Mouse (Mus musculus) B cell, adult 2 months (primary cell): ENCODE data around the gene Mnd1.

Experiments used
- DNase-seq, 2 experiments: peaks; one replicate each; pipeline ENCODE4 v3.0.0; 2022

The Mnd1 gene

GRCm38 (mm10) chr3:84155558-84156006, at the start of gene Mnd1:
Gene Mnd1, minus strand, starts transcription at chr3:84155786.
- peak; percentile 99 to 100 for DNase-seq

GRCm38 (mm10) chr3:84204640-84205039, 49.1 kb upstream of the Mnd1 start:
- no peak for DNase-seq

DNA sequence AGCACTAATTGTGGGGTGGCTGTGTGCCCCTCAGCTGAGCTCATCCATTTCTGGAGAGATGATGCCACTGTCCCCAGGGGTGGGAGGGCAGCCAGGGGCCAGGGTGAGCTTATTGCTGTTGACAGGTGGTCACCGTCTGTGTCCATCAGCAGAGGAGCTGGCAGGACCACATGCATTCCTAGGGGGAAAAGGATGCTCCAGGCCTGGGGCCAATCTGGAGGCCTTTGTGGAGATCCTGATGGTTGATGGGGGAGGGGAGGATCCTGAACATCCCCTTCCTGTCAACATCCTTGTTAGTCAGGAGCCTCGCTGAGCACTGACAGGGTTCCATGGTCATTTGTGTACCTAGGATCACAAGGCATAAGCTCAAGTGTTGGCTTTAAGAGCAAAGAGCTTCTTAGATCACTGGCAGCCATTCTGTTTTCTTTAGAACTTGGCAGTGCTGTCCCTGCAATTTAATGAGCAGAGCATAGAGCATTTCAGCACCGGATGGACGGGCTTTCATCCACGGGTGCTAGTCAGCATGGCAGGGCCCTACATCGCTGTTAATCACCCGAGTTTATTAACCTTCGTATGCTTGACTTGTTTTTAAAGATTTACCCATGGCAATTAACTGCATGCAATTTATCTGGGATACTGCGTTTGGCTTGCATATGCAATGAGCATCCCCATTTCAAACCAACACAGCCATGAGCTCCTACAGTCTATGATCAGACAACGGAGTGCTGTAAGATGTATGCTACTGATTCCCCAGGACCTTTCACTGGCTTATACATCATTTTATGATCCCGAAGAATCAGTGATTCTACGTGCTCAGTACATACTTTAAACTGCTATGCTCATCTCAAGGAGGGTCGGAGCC, 45.2 kb upstream of the Mnd1 start:
- no peak for DNase-seq

- DNase-seq = no peak
Observed at GRCm38 (mm10) chr3:84199516-84199915, 43.9 kb upstream of the Mnd1 start.

DNA sequence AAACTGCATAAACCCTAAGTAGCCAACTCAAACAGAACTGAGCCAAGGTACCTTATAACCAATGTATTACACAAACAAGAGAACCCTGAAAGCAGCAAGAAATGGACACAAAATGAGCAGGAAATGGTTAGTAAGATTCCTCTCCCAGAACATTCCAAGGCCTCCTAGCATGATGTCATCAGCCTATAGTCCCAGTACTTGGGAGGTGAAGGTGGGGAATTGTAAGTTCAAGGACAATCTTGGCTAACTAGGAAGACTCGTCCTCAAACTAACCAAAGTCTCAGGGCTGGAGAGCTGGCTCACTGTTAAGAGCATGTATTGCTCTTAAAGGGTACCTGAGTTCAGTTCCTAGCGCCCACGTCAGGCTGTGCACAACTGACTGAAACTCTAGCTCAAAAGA, 42.6 kb upstream of the Mnd1 start:
- no peak for DNase-seq

- DNase-seq = no peak
Observed at GRCm38 (mm10) chr3:84193881-84194280, 38.3 kb upstream of the Mnd1 start.

DNA sequence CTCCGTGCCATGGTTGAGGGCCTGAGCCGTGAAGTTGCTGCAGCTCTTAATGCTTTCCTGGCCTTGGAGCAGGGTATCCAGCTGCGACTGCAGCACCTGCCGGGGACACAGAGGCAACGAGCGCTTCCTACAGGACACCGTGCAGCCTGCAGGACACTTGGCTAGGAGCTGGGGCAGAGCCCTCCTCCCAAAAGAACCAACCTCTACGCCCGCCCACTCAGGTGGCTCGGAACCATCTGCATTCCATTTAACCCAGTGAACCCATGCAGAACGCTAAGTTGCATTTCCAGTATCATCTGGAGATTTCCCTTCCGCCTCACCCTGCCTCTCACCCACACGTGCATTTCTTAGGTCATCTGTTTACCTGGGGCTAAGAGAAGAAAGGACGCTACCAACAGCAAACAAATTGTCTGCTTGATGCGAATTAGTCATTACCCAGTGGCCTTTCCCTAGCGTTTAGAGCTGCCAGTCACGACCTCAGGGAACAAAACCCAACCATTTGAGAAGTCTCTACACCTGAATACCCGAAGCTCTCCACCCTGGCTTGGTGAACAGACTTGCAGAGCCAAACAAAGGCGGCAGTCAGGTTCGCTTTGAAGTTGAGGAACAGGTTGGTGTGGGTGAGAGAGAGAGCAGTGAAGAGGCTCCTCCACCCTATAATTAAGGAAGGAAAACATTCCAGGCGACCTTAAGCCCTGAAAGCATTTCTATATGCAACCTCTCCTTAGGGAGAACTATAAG, 35.7 kb upstream of the Mnd1 start:
- peak in 1 of 2 experiments; percentile 6 for DNase-seq

GRCm38 (mm10) chr3:84190513-84191061, 35.0 kb upstream of the Mnd1 start:
- peak; percentile 61 to 62 for DNase-seq

DNA sequence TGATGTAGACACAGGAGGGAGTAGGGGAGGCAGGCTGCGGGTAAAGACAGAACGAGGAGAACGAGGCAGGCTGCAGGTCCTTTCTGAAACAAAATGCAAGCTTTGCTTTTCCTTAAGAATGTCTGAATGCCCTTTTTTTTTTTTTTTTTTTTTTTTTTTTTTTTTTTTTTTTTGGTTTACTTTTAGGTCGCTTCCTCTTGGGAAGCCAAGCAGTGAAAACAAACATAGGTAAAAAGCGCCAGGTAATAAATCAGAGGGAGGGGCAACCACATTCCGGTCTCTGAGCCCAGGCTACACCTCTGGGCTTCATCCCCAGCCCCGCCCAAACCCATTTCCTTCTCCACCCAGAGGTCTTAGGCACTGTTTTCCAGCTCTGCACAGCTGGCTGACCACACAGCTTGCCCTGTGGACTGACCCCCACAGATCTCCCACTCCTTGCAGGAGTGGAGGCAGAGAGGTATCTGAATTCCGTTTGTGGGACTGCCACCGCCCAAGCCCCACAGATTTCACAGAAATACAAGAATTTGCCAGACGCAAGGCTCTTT, 34.1 kb upstream of the Mnd1 start:
- DNase-seq = peak in 1 of 2 experiments; percentile 15

DNA sequence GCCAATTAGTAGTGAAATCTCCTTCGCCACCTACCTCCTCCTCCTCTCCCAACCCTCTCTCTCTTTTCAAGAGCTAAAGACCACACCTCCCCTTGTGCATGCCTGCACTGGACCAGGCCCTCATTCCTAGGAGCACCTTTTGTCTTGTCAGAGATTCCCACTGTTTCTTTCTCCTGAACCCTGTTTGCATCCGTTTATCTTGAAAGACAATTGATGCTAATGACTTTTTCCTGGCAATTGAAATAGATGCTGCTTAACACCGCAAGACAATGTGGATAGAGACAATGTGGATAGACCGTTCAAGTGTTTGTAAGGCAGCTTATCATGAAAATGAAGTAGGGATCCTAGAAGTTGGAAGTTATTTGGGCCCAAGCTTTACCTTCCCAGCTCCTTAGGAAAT, 26.1 kb upstream of the Mnd1 start:
- no peak for DNase-seq

DNA sequence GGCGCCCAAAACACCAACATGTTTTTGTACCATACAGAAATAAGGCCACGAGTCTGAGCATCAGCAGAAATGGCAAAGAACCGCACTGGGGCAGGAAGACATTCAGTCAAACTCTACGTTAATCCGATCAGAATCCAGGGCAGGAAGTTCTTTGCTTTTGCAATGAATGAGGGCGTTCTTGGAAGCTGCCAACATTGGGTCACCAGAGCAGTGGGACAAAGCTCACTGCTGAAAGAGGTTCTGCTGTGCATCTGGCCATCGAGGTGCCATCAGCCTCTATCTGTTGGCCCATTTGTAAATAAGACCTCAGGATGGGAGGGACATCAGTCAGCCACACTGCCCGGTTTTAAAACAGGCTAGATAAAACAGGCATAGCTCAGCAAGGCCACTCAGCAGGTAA, 25.5 kb upstream of the Mnd1 start:
- no peak for DNase-seq

DNA sequence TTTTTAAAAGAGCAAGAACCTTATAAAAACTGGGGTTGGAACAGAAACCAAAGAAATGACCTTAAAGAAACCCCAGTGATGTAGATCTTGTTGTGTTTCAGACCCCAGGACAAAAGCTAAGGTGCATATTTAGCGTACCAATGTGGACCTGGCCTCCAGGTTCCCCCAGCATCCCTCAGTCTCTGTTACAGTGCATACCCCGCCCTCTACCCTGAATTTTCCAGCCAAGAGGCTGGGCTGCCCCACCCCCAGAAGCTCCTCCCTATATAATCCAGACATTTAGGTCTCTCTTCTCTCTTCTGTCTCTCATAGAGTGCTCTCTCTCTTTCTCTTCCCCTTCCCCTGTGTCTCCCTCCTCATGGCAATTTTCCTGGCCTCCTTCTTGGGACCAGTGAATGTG, 24.7 kb upstream of the Mnd1 start:
- no peak for DNase-seq

GRCm38 (mm10) chr3:84177834-84178233, 22.2 kb upstream of the Mnd1 start:
- DNase-seq = no peak

DNA sequence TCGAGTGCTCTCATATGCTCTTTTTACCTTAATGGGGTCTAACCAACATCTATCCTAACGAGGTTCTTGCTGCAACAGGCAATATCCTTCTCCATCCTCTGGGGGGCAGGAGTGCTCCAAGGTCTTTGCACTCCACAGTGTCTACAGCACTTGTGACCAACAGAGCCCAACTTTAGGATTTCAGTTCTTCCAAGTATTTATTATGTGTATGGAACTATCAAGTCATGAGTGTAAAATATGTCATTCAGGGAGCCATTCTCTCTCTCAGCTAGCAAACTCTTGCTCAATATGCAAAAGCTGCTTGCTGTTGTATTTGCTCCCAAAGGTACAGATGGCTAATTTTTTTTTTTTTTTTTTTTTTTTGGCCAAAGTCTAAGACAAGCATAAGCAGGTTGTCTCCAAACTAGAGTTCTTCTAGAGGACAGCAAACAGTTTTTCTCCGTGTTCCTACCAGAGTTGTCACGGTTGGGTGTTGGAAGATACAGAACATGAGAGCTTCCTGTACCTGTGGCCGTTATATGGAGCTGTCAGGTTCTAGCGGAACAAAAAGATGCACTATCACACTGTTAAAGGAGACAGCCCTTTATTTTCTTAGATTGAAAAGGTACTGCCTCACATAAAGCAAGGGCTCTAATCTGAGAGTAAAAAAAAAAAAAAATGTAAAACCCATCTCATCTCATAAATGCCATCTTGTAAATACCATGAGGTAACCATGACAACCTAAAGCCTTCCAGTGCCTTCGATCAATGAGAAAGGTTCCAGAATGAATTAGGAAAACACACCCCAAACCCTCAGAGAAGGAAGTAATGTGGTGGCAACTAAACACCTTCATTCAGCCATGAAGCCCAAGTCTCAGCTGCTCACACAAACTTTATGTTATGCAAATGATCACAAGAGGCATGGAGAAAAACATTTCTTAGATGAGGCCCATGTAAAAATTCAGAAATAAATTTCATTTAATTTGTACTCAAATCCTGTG, 20.0 kb upstream of the Mnd1 start:
- DNase-seq = peak; percentile 77 to 79

- no peak for DNase-seq
Observed at GRCm38 (mm10) chr3:84173581-84174154, 18.1 kb upstream of the Mnd1 start, which contains the start of gene Gm6525. Gene Gm6525, plus strand, starts transcription at chr3:84174104.

DNA sequence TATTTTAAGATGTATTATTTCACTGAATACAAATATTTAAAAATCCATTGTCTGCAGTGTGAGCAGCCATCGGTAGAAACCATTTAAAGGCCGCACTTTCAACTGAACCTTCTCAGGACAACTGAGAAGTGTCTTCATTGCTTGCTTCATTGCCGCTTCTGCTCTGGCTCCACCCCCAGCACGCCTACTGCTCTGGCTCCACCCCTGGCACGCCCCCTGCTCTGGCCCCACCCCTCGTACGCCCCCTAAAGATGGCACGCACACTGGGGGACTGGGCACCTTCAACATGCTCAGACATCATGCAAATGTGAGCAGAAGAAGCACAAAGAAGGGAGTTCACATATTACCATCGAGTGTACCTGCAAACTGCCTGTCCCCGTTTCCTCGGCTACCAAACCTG, 16.8 kb upstream of the Mnd1 start:
- no peak for DNase-seq

DNA sequence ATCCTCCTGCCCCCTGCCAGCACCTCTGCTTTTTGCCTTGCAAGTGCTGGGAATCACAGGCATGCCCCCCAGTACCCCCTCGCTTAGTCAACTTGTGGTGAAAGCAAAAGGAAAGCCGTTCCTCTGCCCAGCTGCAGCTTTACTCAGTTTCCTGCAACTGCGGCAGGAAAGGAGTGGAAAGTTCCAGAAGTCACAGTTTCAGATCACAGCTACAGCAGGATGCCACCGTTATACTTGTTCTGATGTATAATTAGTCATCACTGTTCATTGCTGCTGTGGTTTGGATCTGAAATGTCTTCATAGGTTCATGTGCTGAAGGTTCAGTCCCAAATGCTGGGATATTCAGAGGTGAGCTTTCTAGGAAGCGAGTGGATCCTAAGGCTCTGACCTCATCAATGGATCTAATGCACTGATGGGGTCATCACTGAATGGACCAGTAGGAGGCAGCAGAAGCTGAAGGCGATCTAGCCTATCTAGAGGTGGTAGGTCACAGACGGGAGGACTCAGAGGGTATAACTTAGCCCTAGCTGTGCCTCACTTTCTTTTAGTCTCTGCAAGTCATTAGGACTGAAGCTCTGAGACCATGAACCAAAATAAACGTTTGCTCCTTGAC, 13.9 kb upstream of the Mnd1 start:
- no peak for DNase-seq

- no peak for DNase-seq
Observed at GRCm38 (mm10) chr3:84168943-84169342, 13.4 kb upstream of the Mnd1 start.

DNA sequence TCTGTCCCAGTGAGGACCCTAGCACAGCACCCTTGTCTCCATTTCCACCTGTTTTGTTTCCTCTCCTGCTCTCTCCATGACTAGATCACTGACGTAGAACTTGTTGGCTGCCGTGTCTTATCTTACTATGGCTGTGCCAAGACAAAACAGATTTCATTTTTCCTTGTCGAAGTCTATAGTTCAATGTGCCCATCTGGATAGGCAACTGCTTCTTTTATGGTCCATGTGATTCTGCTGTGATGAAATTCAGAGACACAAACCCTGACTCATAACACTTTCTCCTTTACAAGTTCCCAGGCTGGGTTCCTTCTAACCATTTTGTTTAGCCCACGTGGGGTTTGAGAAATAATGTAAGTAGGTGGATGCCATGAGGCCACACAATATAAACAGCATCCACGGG, 10.5 kb upstream of the Mnd1 start:
- no peak for DNase-seq

GRCm38 (mm10) chr3:84165391-84165790, 9.8 kb upstream of the Mnd1 start:
- DNase-seq = no peak
